Mouse (Mus musculus) heart, embryonic 11.5 days (tissue): ENCODE results near the gene Enpp7. TPM values are rescaled to one million over a fixed set of nuclear protein-coding genes. Genes with fewer than 3 reads are reported as not detected.

ENCODE experiments used
- ATAC-seq: fragments of 200-750 bp; cut with Nextera tagmentation; replicated peaks from 2 replicates; pipeline ENCODE4 v1.8.0; 2017; ENCODE audit warnings: moderate library complexity; ENCODE audit not compliant: insufficient number of reproducible peaks, low FRiP score, low TSS enrichment
- H3K27ac ChIP-seq: fragments of 300-500 bp; sonication (generic); 2 replicates; pipeline ENCODE4 v1.5.1; 2014; ENCODE audit warnings: mild to moderate bottlenecking, low read depth, low read length
- H3K27me3 ChIP-seq: fragments of 300-500 bp; sonication (generic); 2 replicates; pipeline ENCODE4 v1.6.1; 2014; ENCODE audit warnings: mild to moderate bottlenecking, low read length, mixed read lengths; ENCODE audit not compliant: control insufficient read depth, insufficient read depth
- H3K36me3 ChIP-seq: fragments of 300-500 bp; sonication (generic); 2 replicates; pipeline ENCODE4 v1.6.1; 2014; ENCODE audit warnings: mild to moderate bottlenecking, low read length, moderate library complexity, mixed read lengths; ENCODE audit not compliant: control insufficient read depth, insufficient read depth
- H3K4me1 ChIP-seq: fragments of 300-500 bp; sonication (generic); 2 replicates; pipeline ENCODE4 v1.6.1; 2014; ENCODE audit warnings: low read length; ENCODE audit not compliant: control insufficient read depth, insufficient read depth
- H3K4me2 ChIP-seq: fragments of 300-500 bp; sonication (generic); 2 replicates; pipeline ENCODE4 v1.6.1; 2014; ENCODE audit warnings: mild to moderate bottlenecking, moderate library complexity
- H3K4me3 ChIP-seq: fragments of 300-500 bp; sonication (generic); 2 replicates; pipeline ENCODE4 v1.5.1; 2014; ENCODE audit warnings: low read depth, low read length
- H3K9ac ChIP-seq: fragments of 300-500 bp; sonication (generic); 2 replicates; pipeline ENCODE4 v1.6.1; 2014; ENCODE audit warnings: mild to moderate bottlenecking, low read depth, low read length, moderate library complexity
- H3K9me3 ChIP-seq: fragments of 300-500 bp; sonication (generic); replicated peaks from 2 replicates; pipeline ENCODE4 v1.6.1; 2016; ENCODE audit warnings: low read length; ENCODE audit not compliant: control insufficient read depth
- WGBS: fragments of 180-500 bp; shearing (Covaris S2); extraction: QIAGEN DNeasy Blood & Tissue Kit; methylation state at CpG from one replicate; pipeline ENCODE4 v1.1.7; 2014; ENCODE audit not compliant: insufficient replicate concordance; 5-methylcytosine and 5-hydroxymethylcytosine counted together
- polyA plus RNA-seq: library from polyadenylated mRNA; unstranded; fragments of >200 nt; fragmentation: Nextera tagmentation; extraction: Ambion mirVana; gene quantifications from 2 replicates; pipeline ENCODE4 v1.2.1, GENCODE M21; 2014

The Enpp7 gene
- polyA plus RNA-seq, 1 experiment from 2014 or later = not detected

GRCm38 (mm10) chr11:119035686-119036165 lies 47.7 kb downstream of the Enpp7 start:
- peaks cover 63% of the 10 kb centered on the region for H3K27me3 ChIP-seq
- H3K36me3 ChIP-seq = peaks cover 4% of the 10 kb centered on the region
- WGBS = 1% methylated on average over 21 of the region's 21 CpGs
- H3K9ac ChIP-seq = no peak overlapping the region
- H3K4me2 ChIP-seq = peak overlapping the region; percentile 16; the same call in 1 of the 2 replicates
- no peak for ATAC-seq
- no peak overlapping the region for H3K27ac ChIP-seq
- no peaks in the 10 kb centered on the region for H3K9me3 ChIP-seq
- H3K4me3 ChIP-seq = 0 out of 2 replicates have a peak overlapping the region, but pooled peaks have one; percentile 5
- peaks cover 29% of the 10 kb centered on the region for H3K4me1 ChIP-seq

- 3% methylated on average over 15 of the region's 15 CpGs for WGBS
- no peak overlapping the region for H3K27ac ChIP-seq
- peaks cover 65% of the 10 kb centered on the region for H3K27me3 ChIP-seq
- no peaks in the 10 kb centered on the region for H3K9me3 ChIP-seq
- ATAC-seq = no peak
- peaks cover 29% of the 10 kb centered on the region for H3K4me1 ChIP-seq
- peak overlapping the region; percentile 47; the same call in 1 of the 2 replicates for H3K4me3 ChIP-seq
- H3K9ac ChIP-seq = no peak overlapping the region
- H3K36me3 ChIP-seq = peaks cover 4% of the 10 kb centered on the region
- peak overlapping the region; percentile 78 for H3K4me2 ChIP-seq
Observed at GRCm38 (mm10) chr11:119036447-119036846, 48.5 kb downstream of the Enpp7 start.

GRCm38 (mm10) chr11:119036934-119037779 lies 49.2 kb downstream of the Enpp7 start:
- WGBS = 1% methylated on average over 57 of the region's 57 CpGs
- Histone ChIP-seq H3K9ac (peak overlapping the region; percentile 23; the same call in 1 of the 2 replicates), H3K27ac (no peak overlapping the region), H3K4me1 (peaks cover 32% of the 10 kb centered on the region), H3K27me3 (peaks cover 72% of the 10 kb centered on the region), H3K4me3 (peak overlapping the region; percentile 47), H3K36me3 (peaks cover 4% of the 10 kb centered on the region), H3K4me2 (peak overlapping the region; percentile 78), H3K9me3 (no peaks in the 10 kb centered on the region)
- no peak for ATAC-seq

- 6% methylated on average over 18 of the region's 18 CpGs for WGBS
Observed at GRCm38 (mm10) chr11:119037780-119038401, 49.9 kb downstream of the Enpp7 start.

GRCm38 (mm10) chr11:119038744-119039484 lies 50.9 kb downstream of the Enpp7 start:
- 48% methylated on average over 22 of the region's 22 CpGs for WGBS
- no peak overlapping the region for H3K4me3 ChIP-seq
- H3K9ac ChIP-seq = no peak overlapping the region
- H3K4me2 ChIP-seq = no peak overlapping the region
- peaks cover 33% of the 10 kb centered on the region for H3K4me1 ChIP-seq
- H3K36me3 ChIP-seq = peaks cover 4% of the 10 kb centered on the region
- H3K9me3 ChIP-seq = no peaks in the 10 kb centered on the region
- H3K27ac ChIP-seq = no peak overlapping the region
- H3K27me3 ChIP-seq = peaks cover 82% of the 10 kb centered on the region
- ATAC-seq = no peak

More at GRCm38 (mm10) chr11:119037780-119038401, 49.9 kb downstream of the Enpp7 start:
- no peak overlapping the region for H3K27ac ChIP-seq
- H3K9me3 ChIP-seq = no peaks in the 10 kb centered on the region
- peaks cover 4% of the 10 kb centered on the region for H3K36me3 ChIP-seq
- ATAC-seq = no peak
- H3K27me3 ChIP-seq = peaks cover 80% of the 10 kb centered on the region
- peak overlapping the region; percentile 23; the same call in 1 of the 2 replicates for H3K9ac ChIP-seq
- H3K4me3 ChIP-seq = peak overlapping the region; percentile 47
- H3K4me2 ChIP-seq = peak overlapping the region; percentile 78
- peaks cover 34% of the 10 kb centered on the region for H3K4me1 ChIP-seq

GRCm38 (mm10) chr11:119039732-119040512 lies 51.9 kb downstream of the Enpp7 start:
- Histone ChIP-seq H3K9me3 (no peaks in the 10 kb centered on the region), H3K9ac (peak overlapping the region; percentile 86), H3K27me3 (peaks cover 82% of the 10 kb centered on the region), H3K27ac (no peak overlapping the region; the same call in 1 of the 2 replicates), H3K4me3 (peak overlapping the region; percentile 56), H3K4me2 (peak overlapping the region; percentile 80), H3K4me1 (peaks cover 34% of the 10 kb centered on the region), H3K36me3 (peaks cover 4% of the 10 kb centered on the region)
- ATAC-seq = no peak
- 8% methylated on average over 21 of the region's 21 CpGs for WGBS

GRCm38 (mm10) chr11:119040600-119041324 lies 52.8 kb downstream of the Enpp7 start, which contains the start of gene Cbx8:
Gene Cbx8, minus strand, starts transcription at chr11:119040969.
- peak within 1 kb of the TSS; percentile 80 for H3K4me2 ChIP-seq
- H3K4me1 ChIP-seq = peaks cover 35% of the 10 kb centered on the region
- H3K27me3 ChIP-seq = peaks cover 82% of the 10 kb centered on the region
- peaks cover 4% of the 10 kb centered on the region for H3K36me3 ChIP-seq
- H3K4me3 ChIP-seq = peak within 1 kb of the TSS; percentile 56
- H3K27ac ChIP-seq = peak within 1 kb of the TSS; percentile 80
- H3K9me3 ChIP-seq = no peaks in the 10 kb centered on the region
- ATAC-seq = peak; percentile 94
- peak within 1 kb of the TSS; percentile 86 for H3K9ac ChIP-seq
- WGBS = under 1% methylated on average over 62 of the region's 63 CpGs
